Mouse (Mus musculus): ENCODE results near the gene Cdca5. TPM values are rescaled to one million over a fixed set of nuclear protein-coding genes. Genes with fewer than 3 reads are reported as not detected.
"Not testable (repeated sequence)": the region's sequence is repeated elsewhere in the genome, so short reads cannot be mapped to it uniquely, and the experiment has no call there.

Gene Cdca5
- total RNA-seq, 2 experiments from 2014 or later = 7.0 to 7.1 TPM

DNA sequence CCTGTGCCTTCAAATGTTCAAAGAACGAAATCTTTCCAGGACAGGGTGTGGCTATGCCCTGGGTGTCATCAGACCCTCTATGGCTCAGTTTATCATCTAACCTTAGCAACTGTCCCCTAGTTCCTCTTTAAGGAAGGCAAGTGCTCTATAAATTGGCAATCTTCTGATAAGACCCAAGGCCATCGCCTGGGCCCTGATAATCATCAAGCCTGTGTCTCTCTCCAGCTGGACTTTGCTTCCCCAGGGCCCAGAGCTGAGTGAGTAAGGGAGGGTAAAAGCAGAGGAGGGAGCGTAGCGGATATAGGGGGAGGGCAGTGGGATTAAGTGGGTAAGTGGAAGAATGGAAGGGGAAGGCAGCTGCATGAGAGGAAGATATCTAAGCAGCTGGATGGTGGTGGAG, 19.7 kb downstream of the Cdca5 start:
- no peak for DNase-seq

DNA sequence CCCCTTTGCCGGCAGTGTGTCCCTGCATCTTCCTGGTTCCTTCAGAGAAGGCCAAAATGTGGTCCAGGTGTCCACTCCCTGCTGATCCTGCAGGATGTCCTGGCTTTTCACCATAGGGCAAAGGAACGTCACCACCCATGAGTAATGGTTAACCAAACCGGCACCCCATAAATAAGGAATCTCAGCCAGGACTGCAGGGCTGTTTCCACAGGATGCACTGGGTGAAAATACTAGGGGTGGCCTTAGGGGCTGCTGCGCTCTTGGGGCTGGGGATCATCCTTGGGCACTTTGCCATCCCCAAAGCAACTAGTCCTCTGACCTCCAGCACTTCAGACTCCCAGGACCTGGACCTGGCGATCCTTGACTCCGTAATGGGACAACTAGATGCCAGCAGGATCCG, 20.8 kb downstream of the Cdca5 start, which contains the start of gene Naaladl1:
Gene Naaladl1 (plus strand): TSS at position 197 of the 400 bp plus-strand sequence.
- no peak for DNase-seq

DNA sequence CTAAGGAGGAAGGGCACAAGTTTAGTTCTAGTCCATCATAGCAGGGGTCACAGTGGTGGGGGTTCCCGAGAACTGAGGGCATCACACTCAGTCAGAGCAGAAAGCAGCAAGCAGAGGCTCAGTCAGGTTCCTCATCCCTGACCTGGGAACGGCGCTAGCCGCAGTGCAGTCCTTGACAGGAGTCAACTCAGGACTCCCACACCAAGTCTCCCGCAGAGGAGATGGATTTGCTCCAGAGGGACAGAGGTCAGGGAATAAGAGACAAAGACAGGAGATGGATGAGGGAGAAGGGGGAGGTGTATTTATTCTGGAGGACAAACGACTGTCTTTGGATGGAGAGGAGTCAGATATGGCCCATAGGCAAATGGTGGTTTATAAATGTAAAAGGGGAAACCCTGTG, 28.3 kb downstream of the Cdca5 start:
- no peak for DNase-seq

DNA sequence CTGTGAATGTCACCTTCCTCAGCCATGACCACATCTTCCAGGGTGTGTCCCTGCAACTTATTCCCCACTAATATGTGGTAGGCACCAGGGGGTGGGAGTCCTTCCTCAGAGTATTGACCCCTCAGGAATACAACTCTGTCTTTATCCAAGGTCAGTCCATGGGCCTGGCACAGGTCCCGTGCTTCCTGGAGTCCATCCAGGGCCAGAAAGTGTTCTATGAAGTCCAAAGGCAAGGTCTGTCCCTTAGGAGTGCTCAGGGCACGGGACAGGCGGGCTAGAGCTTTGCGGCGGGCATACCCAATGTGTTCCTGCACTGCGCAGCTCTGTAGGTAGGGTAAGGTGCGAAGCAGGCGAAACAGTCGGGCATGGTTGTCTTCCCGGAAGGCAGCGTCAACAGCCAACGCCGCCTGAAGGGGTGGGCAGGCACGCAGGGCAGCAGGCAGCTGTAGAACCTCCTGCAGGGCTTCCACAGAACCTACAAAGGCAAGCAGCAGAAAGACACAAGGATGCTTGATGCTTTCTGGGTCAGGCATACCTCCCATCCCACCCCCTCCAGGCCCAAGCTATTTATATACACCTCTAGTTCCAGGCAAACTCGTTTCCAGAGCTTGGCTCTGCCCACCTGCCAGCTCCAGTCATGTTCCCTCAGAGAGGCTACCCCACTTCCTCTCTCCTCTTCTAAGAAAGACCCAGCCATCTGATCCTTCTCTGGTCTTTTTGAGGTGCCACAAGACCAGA, 31.5 kb downstream of the Cdca5 start:
- peak; percentile 82 for DNase-seq

DNA sequence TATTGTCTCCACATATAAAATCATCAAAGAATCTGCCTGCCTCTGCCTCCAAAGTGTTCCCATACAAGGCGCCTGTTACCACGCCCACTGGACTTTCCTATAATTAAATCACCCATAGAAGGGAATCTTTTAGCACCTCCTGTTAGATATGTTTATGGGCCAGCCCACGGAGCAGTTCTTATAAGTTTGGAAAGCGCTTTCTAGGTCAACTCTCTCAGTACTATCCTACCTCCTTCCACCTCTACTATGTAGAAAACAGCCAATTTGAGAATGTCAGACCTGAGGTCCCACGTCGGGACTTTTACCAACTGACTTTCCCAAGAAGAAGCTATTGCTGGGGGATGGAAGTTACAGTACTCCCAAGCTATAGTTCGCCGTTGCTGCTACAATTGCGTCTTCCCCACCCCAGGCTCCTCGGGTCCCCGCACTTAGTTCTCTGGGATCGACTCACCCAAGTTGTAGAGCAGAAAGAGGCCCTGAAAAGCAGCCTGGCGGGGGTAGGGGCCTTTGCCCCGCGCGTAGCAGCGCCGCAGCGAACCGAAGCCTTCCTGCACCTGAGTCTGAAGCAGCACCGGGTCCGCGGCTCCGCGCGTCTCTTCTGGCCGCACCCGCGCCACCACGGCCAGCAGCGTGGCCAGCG, 32.7 kb downstream of the Cdca5 start:
- DNase-seq = no peak

DNA sequence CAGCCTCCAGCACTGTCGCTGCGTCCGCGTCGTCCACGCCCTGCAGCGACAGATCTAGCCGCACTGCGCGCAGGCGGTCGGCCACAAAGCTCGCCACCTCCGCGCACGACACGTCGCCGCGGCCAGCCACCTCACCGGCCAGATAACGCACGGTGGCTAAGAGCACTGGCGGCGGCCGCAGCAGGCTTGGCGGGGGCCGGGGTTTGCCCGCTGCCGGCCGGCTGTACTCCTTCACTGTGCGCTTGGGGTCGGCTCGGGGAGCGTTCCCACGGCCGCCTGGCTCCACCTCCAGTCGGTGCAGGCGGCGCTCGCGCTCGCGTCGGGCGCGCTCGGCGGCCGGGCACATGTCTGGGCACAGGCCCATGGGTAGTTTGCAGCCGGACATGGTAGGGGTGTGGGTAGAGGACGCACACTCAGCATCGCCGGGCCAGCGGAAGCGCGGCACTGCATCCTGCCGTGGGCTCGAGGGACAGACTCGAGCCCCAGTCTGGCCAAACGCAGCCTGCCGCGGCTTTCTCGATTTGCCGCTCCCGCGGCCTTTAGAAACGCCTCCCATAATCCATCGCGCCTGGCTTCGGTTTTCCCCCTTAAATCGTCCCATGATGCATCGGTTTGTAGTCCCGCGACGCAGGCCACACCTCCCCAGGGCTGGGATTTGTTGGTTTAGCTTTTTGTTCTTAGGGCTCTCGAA, 33.3 kb downstream of the Cdca5 start, which contains the start of gene Sac3d1:
Gene Sac3d1 (minus strand): TSS at position 665 of the 691 bp plus-strand sequence.
- DNase-seq = peak; percentile 91

DNA sequence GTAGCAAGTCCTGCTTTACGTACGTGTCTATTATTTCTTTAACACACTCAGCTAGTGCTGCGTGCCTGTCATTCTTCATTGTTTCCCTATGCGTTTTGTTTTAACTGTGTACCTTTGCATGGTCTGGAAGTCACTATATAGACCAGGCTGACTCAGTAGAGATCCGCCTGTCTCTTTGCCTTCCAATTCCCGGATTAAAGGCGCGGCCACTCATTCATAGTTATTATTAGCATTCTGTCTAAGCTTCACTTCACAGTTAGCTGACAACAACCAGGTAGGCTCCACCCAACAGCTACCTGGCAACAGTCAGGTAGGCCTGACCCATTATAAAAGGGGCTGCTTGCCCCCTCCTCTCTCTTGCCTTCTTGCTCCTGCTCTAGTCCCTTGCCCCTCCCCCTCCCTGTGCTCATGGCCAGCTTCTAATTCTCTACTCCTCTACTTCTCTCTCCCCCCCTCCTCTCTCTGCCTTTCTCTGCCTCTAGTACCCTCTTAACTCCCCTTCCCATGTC, 33.9 kb downstream of the Cdca5 start:
- no peak for DNase-seq

DNA sequence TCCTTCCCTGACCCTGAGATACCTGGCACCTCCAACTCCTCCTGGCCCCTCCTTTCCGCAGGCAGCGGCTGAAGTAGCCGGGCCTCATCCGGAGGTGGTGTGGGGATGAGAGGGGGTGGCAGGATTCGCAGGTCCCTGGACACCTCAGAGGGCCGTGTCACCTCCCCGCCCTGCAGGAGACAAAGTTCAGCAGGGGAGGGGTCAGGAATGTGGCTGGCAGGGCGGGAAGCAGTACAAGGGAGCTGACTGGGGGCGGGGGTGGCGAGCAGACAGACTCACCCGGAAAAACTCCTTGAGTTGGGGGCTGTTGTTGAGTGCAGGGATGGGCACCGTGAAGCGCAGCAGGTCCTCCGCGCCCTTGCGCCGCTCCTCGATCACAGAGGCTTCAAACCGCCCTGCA, 37.0 kb downstream of the Cdca5 start:
- no peak for DNase-seq

DNA sequence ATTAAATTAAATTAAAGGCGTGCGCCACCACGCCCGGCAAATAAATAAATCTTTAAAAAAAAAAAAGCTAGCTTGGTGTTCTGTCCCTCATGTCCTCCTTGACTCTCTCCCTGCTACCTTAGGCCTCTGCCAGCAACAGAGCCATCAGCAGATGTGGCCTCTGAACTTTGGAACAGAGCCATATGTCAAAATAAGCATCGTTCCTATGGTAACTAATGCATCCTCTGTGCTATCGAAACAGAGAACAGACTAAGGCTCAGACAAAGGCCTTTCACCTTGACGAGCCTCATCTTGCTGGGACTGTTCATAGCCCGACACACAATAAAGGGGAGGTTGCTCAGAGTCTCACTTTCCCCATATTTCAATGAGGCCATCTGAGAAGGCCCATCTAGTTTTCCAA, 38.5 kb downstream of the Cdca5 start:
- DNase-seq = no peak

DNA sequence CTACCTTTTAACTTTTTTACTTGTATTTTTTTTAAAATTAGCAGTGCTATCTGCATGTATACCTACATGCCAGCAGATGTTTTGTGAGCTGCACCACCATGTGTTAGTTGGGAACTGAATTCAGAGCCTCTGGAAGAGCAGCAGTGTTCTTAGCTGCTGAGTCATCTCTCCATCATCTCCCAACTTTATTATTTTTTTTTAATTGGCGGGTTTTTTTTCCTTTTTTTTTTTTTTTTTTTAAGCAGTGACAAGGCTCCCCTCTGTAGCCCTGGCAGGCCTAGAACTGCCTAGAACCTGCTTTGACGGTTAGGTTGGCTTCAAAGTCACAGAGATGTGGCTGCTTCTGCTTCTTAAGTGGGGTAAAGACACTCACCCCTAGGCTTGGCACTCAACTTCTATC, 40.1 kb downstream of the Cdca5 start:
- no peak for DNase-seq

DNA sequence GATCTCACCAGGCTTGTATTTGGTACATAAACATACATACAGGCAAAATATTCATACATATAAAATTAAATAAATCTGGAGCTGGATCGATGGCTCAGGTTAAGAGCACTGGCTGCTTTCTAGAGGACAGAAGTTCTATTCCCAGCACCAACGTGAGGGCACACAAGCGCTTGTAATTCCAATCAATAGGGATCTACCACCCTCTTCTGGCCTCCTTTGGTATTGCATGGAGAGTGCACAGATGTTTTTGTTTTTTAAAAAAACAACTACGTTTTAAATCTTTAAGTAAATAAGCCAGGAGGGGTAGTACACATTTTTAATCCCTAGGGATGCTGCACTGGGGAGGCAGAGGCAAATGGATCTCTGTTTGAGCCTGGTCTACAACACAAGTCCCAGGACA, 41.5 kb downstream of the Cdca5 start:
- DNase-seq = peak; percentile 75

DNA sequence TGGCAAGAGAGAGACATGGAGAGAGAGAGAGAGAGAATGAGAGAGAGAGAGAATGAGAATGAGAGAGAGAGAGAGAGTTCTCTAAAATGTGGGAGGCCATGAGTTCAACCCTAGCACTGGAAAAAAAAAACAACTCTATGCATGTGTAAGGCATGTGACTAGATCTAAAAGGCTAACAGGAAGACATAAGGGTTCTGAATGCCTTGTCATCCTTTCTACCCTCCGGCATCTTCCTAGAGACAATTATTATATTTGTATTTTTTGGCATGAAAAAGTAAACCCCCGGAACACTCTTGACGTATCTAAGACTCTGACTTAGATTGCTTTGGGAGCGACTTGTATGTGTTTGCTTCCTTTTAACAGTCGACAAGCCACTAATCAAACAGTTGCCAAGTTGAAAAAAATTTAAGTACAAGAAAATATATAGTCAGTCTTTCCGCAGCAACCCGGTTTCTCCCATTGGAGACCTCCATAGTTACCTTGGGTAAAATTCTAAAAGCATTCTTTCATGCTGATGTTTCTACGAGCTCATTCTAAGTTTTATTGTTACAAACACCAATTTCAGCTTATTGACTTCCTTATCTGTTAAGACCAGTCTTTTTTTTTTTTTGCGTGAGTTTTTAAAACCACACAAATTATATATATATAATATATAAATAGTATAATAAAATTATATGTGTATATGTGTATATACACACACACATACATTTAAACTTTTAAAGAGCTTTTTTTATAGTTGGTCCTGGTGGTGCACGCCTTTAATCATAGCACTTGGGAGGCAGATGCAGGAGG, 42.2 kb downstream of the Cdca5 start:
- DNase-seq = no peak

DNA sequence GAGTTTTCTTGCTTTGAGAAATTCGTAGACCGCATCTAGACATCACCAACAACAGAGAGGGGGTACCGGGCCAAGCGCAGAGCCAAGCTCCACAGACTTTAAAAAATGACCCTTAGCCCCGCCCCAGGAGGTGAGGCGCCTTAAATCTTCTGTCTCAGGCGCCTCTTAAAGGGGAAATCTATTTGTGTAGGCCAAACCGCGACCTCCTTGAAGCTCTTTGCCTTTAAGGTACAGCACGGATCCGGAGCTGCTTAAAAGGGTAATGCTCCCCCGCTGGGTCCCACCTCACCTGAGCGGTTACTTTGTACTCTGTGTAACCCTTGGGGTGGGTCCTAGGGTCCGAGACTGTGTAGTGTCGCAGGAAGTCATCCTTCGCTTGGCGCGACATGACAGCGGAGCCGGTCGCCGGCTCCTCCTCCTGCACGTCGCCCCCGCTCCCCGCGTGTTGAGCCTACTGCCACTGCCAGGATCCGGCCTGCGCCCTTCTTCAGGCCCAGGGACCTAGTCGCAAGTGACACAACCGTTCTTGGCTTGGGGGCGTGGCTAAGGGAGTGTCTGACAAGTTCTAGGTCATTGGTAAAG, 43.1 kb downstream of the Cdca5 start, which contains the start of gene Snx15:
Gene Snx15 (minus strand): TSS at position 545 of the 582 bp plus-strand sequence.
- peak; percentile 94 for DNase-seq

DNA sequence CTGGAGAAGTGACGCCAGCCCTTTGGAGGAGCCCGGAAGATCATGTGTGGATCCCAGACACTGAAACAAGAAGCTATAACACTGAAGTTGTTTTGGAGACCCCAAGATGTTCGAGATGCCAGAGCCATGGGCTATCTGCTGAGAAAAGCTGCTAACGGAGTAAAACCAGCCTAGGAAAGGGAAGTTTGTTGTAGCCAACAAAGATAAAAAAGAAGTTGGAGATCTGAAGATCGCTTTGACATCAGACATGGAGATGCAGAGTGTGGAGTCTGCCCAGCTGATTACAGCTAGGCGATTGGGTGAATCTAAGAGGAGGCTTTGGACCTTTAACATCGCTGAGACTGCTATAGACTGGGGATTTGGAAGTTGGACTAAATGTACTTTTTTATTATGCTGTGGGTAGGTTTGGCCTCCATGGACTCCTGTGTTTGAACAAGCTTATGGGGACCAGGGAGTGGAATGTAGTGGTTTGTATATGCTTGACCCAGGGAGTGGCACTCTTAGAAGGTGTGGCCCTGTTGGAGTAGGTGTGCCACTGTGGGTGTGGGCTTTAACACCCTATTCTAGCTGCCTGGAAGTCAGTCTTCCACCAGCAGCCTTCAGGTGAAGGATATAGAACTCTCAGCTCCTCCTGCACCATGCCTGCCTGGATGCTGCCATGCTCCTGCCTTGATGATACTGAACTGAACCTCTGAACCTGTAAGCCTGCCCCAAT, 45.8 kb downstream of the Cdca5 start:
- not testable (repeated sequence) for DNase-seq

DNA sequence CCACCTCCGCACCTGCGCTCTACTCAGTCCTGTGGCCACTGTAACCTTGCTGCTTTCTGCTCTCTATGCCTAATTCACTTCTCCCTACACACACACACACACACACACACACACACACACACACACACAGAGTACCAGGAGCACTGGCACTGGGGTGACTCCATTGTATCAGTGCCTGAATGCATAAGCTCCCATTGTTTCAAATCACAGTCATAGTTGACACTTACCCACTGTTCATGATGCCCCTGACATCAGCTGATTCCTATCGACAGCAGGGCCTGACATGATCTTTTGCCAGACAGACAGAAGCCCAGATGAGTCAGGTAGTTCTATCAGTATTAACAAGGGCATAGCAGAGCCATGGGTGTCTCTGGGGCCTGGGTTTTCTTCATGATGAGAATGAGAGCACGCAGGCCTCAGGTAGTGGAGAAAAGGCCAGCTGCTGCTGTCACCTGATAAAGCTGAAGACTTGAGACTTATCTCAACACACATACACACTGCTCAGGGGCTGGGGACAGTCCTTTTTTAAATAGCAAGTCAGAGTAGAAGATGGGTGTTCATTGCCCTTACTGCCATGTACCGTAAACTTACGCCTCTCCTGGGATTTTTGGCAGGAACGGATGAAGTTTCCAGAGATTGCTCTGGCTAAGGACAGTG, 47.5 kb downstream of the Cdca5 start:
- DNase-seq = no peak

DNA sequence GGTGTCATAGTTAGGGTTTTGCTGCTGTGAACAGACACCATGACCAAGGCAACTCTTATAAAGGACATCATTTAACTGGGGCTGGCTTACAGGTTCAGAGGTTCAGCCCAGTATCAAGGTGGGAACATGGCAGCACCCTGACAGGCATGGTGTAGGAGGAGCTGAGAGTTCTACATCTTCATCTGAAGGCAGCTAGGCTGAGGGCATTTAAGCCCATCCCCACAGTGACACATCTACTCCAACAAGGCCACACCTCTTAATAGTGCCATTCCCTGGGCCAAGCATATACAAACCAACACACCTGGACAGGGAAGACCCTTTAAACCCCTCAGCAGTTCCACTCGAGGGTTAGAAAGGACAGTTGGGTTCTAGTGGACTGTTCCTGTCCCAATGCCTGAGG, 48.4 kb downstream of the Cdca5 start:
- not testable (repeated sequence) for DNase-seq

DNA sequence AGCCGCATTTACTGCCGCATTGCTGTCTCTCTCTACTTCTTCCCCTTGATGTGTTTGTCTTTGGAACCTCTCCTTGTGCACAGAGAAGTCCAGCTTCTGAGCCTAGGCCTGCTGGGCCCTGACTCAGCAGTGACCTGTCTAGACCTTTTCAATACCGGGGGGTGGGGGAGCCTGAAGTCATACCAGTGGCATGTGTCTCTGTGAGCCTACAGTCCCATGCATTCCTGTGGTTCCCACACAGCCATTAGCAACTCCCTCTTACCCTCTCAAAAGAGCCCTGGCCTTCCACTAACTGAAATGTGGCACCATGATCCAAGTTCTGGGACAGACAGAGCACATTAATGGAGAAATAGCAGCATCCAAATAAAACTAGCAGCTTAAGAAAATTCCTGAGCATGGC, 51.6 kb downstream of the Cdca5 start:
- DNase-seq = no peak

DNA sequence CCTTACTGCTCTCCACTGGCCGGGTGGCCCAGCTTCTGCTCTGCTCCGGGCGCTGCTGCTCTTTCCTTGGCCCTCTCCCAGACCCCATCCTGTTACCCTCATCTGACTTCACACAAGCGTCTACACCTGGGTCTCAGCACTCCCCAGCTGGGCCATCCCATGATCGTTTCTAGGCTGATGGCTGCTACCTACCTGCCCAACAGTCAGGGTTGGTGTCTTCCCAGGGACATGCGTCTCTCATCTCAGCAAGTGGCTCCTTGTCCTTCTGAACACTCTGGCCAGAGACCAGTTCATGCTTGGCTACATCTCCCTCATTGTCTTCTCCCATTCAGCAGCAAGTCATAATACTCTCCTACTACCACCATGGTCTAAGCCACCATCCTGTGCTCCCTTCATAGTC, 54.9 kb downstream of the Cdca5 start:
- no peak for DNase-seq

DNA sequence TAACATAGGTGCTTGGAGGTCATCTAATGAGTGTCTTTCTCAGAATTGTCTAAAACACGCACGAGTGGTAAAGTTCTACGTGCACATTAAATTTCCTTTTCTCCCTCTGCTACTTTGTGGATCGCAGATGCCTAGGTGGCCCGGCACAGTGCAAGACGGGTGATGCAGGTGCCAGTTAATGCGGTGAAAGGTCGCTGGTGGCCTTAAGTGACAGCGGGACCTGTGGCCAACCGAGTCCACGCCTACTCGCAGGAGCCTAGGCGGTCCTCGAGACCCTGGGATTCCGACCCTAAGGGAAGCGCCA, 55.5 kb downstream of the Cdca5 start:
- DNase-seq = no peak

DNA sequence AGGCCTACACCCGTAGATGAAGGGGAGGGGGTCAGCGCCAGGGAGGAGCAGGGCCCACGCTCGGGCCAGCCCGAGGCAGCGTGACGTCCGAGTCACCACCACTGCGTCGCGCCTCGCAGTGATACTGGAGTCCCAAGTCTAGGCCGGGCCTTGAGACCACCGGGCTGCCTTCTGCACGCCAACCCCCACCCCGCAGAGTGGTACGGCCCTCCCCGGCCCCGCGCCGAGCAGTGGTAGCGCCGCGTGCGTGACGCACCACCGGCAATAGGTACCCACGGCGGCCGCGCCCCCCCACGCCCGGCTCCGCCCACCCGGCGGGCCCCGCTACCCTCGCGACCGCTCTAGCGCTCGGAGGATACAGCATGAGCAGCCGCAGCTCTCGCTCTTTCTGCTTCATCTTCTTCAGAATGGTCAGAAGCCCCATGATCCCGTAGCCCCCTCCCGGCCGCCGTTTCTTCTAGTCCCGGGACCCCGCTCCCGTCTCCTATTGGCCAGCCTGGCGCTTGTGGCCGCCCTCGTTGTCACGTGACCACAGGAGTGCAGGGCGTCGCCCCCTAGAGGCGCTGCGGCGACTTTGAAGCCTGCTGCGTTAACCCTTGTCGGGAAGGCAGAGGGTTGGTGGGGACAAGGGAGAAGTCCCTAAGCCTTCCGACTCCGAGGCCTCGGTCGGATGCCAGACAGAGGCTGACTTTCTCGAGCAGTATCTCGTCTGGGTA, 56.1 kb downstream of the Cdca5 start, which contains the start of gene Batf2:
Gene Batf2 (plus strand): TSS at position 306 of the 716 bp plus-strand sequence.
- DNase-seq = peak; percentile 93

Data from adrenal gland, postnatal 10 days (tissue).